Mouse (Mus musculus) left cerebral cortex, adult 18-20 months (tissue): Measurements from ENCODE around the gene Ociad1. TPM values are rescaled to one million over a fixed set of nuclear protein-coding genes. Genes with fewer than 3 reads are reported as not detected.

ENCODE experiments used
- DNase-seq, 2 experiments: peaks; one replicate each; pipeline ENCODE4 v3.0.0; 2021 to 2022; ENCODE audit warnings: low spot score in 2 of 2, mixed read lengths in 1 of 2
- total RNA-seq, 2 experiments: library from RNA; stranded (reverse); gene quantifications; 2 replicates each; pipeline ENCODE4 v1.2.3; 2021

Ociad1 gene
- total RNA-seq, 2 experiments from 2014 or later, result 465 to 497 TPM

DNA sequence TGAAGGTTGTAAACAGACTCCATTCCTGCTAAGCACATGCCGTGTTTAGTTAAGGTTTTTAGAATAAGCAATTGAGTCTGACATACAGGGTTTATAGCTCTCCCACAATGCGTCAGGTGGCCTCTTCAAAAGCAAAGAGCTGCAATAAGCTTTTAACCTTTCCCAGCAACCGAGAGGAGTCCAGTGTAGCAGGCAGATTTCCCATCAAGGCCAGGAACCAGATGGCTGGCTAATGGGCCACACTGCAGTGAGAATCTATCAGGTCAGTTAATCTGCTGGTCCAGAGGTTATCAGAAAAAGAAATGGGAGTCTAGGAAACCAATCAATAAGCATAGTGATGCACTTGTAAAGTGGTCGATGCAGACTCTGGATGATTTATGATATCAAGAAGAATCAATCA is 38.4 kb downstream of the Ociad1 start:
- no peak for DNase-seq

DNA sequence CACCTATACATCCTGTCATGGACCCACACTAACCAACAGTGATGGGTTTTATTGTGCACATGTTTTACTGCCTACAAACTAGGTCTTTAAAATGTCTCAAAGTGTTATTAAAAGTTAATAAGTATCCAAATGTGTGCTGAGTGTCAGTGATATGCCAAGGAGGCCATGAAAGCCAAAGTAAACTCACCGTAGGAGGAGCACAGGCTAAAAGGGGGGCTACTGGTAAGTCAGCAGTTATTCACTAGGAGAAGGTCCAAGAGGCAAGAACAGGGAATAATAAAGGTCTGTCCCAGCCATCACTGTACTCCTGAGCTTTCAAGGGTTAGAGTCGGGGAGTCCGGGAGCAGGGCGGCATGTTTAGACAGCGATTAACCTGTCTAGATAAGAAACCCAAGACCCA is 43.9 kb downstream of the Ociad1 start:
- DNase-seq, result no peak

DNA sequence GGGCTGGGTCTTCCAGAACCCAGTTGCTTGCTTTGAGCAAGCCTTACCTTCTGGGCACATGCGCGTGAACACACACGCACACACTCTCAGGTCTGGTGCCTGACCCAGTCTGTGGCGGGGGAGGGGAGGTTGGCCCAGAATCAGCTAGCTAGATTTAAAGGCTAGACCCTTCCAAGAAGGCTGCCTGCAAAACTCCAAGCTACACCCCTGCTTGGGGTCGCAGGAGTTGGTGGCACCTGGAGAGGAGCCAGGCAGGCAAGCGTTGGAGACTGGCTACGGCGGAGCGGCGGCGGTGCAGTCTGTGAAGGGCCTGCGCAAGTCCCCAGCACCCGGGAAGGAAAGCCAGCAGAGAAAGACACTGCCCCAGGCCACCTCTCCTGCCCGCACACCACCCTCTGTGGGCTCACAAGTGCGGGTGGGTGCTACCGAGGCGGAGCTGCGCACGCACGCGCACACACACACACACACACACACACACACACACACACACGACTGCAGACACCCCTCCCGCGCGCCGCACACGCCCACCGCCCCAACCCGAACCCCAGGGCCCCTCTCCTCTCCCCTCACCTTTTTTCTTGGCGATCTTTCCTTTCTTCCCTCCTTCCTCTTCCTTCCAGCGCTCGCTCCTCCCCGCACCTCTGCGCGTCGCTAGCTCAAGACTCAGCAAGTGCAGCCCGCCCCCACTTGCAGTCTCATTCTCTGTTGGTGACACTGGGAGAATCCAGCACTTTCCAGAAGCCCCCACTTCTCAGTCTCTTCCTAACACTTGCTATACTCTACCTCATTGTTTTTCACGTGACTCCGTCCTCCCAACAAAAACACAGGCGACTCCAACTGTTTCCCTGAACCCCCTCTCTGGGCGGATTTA is 45.6 kb downstream of the Ociad1 start:
- peak; percentile 75 to 78 for DNase-seq

DNA sequence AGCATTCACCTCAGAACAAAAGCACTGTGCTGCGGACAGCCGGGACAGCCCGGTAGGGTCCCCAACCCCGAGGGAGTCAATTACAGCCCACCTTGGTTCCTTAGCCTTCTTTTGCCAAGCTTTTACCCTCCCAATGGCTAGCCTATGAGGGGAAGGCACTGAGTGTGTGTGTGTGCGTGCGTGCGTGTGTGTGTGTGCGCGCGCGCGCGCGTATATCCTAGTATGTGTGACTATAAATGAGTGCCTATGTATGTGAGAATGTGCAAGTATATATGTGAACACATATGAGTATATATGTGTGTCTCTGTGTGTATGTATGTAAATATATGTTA is 46.2 kb downstream of the Ociad1 start:
- no peak for DNase-seq

DNA sequence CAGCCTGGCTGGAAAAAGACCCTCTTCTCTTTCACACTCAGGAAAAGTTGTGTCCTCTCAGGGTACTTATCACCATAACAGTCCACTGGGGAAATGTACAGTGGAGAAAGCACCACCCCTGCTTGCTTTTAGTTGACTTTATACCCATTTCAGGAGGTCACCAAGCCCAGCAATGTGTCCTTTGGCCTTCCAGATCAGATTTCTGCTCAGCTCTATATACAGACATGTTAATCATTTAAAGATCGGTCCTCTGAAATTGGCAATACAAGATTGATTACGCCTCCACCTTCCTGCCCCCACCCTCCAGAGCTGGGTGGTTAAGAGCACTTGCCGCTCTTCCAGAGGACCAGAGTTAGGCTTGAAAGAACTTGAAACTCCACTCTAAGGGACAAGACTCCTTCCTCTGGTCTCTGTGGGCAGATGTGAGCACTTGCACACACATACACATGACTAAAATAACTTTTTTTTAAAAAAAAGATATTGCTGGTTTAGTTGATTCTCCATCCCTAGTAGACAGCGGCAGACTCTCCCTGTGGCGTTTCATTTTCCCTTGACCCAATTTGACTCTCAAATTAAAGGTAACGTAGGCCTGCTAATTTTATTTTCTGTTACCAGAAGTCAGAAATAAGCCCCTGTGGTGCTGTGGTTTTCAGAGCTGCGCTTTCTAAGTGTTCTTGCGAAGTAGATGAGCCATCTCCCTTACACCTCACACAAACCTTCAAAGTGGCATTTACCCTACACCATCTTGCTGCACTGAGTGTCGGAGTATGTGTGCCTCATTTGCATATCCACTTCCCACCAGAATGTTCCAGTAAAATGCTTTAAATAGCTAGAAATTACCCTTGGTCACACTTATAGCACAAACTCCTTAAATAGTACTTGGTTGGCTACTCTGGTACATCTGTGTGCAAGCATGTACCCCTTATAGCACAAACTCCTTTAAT is 47.5 kb downstream of the Ociad1 start:
- no peak for DNase-seq

DNA sequence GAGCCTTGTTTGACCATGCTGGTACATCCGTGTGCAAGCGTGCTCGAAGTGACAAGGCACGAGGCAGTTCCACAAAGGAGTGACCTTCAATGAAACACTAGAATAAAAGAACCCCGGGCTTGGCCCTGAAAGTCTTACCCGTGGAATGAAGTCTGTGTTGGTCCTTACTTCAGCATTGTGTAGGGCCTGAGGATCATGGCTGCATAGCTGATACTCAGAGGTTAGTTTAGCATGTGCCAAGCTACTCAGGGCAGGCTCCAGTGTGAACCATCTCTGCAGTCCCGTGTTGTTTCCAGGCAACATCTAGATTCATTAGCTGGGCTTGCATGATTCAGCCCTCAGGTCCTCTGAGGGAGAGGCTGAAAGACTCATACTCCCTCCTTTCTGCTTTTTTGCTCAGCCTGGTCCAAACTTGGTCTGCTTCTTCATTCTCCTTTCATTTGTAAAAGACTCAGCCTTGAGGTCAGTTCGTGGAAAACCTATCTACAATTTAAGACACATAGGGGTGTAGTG is 48.2 kb downstream of the Ociad1 start, which contains the start of gene Ociad2:
Gene Ociad2 (minus strand): TSS at position 306 of the 513 bp plus-strand sequence.
- no peak for DNase-seq

DNA sequence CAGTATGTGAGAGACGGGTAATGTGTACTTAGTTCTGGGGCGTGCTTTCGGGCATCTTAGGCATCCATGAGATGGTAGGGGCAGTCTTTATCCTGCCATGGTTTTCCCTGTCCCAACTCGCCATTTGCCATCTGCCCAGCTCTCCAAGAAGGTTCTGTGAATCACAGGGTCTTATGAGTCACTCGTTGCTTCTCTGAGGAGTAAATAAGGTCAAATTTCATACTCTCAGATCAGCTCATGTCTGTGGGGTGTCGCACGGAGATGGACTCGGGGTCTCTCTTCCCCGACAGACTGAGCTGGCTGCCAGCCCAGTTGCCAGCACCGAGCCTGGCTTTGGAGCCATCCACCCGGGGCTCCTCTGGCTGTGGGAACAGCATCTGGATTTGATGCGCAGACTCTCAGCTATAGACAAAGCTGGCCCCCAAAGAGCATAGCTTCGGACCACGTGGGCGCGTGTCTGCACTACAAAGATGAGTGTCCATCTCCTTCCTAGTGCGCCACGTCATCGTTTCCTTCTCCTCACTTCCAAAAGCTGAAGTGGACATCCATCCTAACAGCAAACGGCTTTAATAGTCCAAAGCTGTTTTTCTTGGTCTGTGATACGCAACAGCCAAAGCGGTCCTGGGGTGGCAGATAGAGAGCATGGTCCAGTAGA is 50.2 kb downstream of the Ociad1 start:
- no peak for DNase-seq

DNA sequence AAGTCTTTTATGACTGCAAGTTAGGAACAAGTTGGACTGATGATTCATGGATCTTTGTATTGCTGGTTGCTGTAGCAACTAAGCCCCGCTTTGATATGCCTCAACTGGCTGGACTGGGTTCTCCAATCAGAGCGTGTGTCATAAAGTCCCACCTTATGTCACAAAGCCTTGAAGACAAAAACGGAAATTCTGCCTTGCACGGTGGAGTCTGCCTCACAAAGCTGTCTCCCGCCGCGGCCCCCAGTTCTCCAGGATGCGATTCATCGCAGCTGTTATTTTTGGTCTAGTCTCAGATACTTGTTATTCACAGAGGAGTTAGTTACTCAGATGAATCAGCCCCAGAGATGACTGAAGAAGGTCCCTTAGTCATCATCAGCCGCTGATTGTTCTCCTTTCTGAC is 51.7 kb downstream of the Ociad1 start:
- peak; percentile 73 to 85 for DNase-seq

DNA sequence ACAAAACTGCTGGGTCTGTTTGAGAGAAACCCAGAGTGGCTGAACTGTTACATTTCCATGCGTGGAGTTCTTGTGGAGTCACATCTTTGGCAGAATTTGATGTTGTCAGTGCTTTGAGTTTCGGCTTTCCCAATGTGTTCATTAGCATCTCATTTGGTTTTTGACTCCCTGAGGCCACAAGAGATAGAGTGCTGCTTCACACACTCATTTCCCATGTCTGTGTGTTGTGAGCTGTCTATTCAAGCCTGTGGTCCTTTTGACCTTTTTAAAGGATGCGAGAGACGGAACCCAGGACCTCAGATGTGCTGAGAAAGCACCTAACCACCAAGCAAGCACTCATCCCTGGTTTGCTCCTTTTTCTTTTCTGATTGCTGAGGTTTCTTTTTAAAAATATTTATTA is 52.7 kb downstream of the Ociad1 start:
- no peak for DNase-seq

DNA sequence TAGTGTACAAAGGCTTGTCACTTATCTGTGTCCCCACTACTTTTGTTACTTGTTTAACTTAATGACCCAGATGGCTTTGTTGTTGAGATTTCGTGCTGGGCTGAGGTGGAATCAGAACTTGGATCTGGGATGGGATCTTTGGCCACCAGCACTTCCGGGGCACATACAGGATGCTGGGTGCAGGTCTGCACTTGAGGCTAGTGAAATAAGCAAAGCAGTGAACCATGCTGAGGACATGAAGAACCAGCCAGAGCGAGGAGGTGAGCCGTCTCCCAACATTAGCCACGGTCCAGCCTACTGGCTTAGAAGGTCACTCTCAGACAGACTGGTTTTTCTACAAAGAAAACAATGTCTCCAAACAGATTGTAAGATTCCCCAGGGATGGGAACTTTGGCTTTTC is 56.9 kb downstream of the Ociad1 start:
- no peak for DNase-seq

DNA sequence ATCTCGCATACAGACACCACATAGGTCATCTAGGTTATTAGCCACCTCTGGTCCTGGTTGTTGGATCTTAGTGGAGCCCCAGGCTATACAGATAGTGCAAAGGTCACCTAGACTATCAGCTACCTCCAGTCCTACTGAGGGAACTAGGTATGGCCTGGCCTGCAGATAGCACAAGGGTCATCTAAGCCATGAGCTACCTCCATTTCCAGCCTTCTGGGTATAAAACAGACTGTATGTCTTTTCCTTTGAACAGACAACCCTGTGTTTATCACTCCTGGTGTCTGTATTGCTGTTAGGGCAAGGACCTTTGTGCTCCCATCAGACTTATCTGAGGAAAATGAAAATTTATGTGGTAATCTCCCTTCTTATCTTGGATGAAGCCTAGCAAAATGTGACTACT is 59.2 kb downstream of the Ociad1 start:
- DNase-seq, result no peak

DNA sequence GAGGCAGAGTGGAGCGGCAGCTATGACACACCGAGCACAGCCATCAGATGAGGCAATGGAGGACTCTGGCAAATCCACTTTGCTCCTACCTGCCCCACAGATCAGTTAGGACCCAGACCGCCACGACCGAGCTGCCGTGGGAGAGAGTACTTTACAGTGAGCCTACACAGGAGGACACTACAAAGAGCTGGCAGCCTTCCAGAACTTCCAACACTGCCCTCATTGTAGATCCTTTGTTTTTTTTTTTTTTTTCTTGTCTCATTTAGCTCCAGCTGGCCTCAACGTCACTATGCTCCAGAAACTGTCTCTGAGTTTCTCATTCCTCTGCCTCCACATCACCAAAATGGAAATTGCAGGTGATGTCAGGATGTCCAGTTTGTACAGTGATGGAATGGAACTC is 60.9 kb downstream of the Ociad1 start:
- peak in 1 of 2 experiments; percentile 59 for DNase-seq

DNA sequence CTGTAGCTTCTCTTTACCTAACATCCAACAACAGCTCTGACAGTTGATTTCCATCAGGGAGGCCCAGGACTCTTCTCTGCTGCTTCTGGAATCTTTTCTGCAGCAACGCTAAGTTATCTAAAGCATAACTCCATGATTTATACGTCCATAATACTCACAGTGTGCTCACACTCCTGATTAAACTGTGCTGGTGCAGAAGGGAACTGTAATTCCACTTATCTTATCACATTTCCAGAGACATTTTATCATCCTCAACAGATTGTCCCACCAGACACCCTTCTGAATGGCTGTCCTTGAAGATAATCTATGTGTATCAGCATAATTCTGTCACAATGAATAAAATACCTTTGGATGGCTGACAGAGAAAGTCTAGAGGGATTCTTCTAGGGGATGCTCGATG is 61.4 kb downstream of the Ociad1 start:
- DNase-seq, result no peak

DNA sequence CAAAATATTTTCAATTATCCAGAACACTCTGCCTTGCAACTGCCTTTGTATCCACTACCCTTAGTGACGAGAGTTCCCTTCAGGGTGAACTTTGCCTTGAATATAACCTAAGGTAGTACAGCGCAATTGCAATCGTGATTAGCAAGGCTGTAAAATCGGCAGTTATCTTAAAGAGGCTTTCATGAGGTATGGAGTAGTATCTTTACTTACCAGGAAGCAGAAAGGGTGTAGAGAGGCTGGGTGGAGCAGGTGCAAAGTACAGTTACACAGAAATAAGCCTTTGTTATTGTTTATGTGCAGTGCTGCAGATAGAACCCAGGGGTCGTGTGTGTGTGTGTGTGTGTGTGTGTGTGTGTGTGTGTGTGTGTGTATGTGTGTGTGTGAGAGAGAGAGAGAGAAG is 62.8 kb downstream of the Ociad1 start:
- no peak for DNase-seq

DNA sequence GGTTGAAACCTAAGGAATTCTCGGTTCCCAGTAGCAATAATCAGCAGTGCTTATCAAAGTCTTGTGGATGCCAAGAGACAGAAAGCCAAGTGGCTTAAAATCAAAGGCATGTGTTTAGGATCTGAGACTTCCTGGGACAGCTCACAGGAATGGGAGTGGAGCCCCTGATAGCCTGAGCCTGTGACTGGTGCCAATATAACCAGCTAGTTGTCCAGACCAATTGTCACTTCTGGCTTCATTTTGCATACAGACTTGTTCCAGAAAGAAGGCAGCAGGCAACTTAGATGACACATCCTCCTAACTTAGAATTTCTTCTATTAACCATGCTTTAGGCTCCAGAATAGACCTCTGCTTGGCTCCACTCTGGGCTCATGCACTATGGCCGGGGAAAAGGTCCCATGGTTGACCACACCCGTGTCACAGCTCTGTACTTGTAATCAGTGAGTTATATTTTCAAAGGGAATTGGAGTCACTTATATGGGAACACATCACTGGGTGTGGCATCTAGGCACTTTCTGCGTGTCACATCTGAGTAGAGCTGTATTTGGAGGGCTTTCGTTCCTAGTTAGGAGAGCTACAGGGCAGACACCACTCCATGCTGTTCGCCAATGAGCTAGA is 66.7 kb downstream of the Ociad1 start:
- no peak for DNase-seq

DNA sequence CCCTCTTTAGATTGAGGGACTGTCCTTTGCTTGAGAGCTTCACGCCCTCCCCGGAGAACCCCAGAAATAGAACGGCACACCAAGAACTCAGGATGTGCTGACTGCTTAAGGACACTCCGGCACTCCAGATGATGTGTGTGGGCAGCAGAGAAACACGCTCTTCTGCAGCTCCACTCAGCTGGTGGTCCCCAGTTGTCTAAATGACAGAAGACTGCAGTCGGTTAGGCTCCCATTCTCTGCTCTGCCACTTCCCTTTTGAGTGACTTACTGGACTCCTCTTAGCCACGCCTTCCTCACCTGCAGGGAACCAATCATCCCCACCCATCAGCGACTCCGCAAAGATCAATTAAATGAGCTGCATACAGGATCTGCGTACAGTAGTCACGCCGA is 67.2 kb downstream of the Ociad1 start:
- DNase-seq, result peak; percentile 79 to 88

DNA sequence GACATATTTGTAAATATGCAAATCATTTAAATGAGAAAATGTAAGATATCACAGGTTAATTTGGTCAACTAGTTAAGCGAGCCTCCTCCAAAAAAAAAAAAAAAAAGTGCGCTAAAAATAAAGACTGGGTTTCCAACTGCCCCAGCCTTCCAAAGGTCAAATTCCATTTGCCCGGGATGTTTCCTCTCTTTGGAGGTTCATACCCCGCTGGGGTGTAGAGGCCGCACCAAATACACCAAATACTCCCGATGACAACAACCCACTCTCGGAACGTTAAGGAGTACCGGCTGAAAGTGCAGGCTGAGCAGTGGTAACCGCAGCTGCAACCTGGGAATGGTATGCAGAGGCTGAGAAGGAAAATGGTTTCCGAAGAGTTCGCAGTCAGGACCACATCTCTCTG is 67.7 kb downstream of the Ociad1 start:
- DNase-seq, result no peak

DNA sequence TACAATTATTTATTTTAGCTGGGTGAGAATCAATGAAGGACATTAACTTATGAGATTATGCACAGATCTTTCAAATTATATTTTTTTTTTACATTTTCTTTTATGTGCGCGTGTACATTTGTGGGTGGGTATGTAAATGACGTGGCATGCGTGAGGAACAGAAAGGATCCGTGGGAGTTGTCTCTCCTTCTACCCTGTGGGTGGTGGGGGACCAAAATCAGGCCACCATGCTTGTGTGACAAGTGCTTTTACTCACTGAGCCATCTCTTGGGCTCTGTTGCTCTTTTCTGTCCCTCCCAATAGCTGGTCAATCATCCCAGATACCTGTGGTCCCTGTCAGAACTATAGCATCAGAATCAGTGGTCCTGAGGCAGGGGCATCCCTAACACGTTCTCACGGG is 69.8 kb downstream of the Ociad1 start:
- DNase-seq, result peak; percentile 49 to 57

DNA sequence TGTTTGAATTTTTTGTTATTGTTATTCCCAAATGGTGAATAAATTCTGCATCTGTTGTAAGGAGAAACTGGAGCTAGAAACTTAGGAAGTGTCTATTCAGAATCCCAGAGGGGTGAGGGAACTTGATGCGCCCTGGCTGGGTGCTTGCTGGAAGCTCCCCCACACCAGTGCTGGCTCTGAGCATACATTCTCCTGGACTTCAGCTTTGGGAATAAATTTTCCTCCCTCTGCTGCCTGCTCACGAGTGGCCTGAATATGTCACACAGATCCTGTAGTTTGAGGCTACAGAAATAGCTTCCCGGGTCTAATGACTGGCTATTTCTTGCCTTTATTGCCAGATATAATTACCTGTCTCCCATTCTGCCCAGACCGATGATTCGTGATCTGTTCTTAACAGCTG is 70.2 kb downstream of the Ociad1 start:
- peak in 1 of 2 experiments; percentile 37 for DNase-seq
